Mouse (Mus musculus): Measurements from ENCODE around the gene Gm49368. TPM values are rescaled to one million over a fixed set of nuclear protein-coding genes. Genes with fewer than 3 reads are reported as not detected.
"Not testable (repeated sequence)": the region's sequence is repeated elsewhere in the genome, so short reads cannot be mapped to it uniquely, and the experiment has no call there.

Gene Gm49368
- under 1 TPM in 1 of 2 experiments, not detected in 1; 0.08 TPM for total RNA-seq (2021)
- long read RNA-seq, experiment 1, partial matches to known transcripts, result 0 of 2 reads
- long read RNA-seq, experiment 1, other reads (novel, unspliced or antisense), result 2 of 2 reads
- long read RNA-seq, experiment 2, partial matches to known transcripts, result 0 of 2 reads
- long read RNA-seq, experiment 2, other reads (novel, unspliced or antisense), result 2 of 2 reads

GRCm38 (mm10) chr7:128062456-128062855 is at the start of gene Gm49368, which contains the start of gene Itgam:
Gene Gm49368 (plus strand): TSS chr7:128062683.
Gene Itgam (plus strand): TSS chr7:128062640.
- DNase-seq (ENCODE audit: low spot score in 2 of 2), result no peak
- intact Hi-C loops (cut with DNase I), result no loop called here

- no peak for DNase-seq (ENCODE audit: low spot score in 2 of 2)
- intact Hi-C loops (cut with DNase I), result no loop called here
Observed at GRCm38 (mm10) chr7:128013116-128013515, 49.4 kb upstream of the Gm49368 start.

GRCm38 (mm10) chr7:128016134-128016533 is 46.3 kb upstream of the Gm49368 start:
- intact Hi-C loops (cut with DNase I), result not testable (repeated sequence)

GRCm38 (mm10) chr7:128016650-128017049 is 45.8 kb upstream of the Gm49368 start:
- no peak for DNase-seq (ENCODE audit: low spot score in 2 of 2)
- intact Hi-C loops (cut with DNase I), result no loop called here

More at GRCm38 (mm10) chr7:128016134-128016533, 46.3 kb upstream of the Gm49368 start:
- DNase-seq (ENCODE audit: low spot score in 2 of 2), result not testable (repeated sequence)

- DNase-seq (ENCODE audit: low spot score in 2 of 2), result no peak
- intact Hi-C loops (cut with DNase I), result no loop called here
Observed at GRCm38 (mm10) chr7:128018275-128018674, 44.2 kb upstream of the Gm49368 start.

- DNase-seq (ENCODE audit: low spot score in 2 of 2), result no peak
- intact Hi-C loops (cut with DNase I), result no loop called here
Observed at GRCm38 (mm10) chr7:128019187-128019586, 43.3 kb upstream of the Gm49368 start.

- intact Hi-C loops (cut with DNase I), result no loop called here
- no peak for DNase-seq (ENCODE audit: low spot score in 2 of 2)
Observed at GRCm38 (mm10) chr7:128022974-128023373, 39.5 kb upstream of the Gm49368 start.

GRCm38 (mm10) chr7:128023565-128023964 is 38.9 kb upstream of the Gm49368 start:
- intact Hi-C loops (cut with DNase I), result no loop called here
- no peak for DNase-seq (ENCODE audit: low spot score in 2 of 2)

- intact Hi-C loops (cut with DNase I), result no loop called here
- DNase-seq (ENCODE audit: low spot score in 2 of 2), result no peak
Observed at GRCm38 (mm10) chr7:128024364-128024763, 38.1 kb upstream of the Gm49368 start.

GRCm38 (mm10) chr7:128024932-128025331 is 37.6 kb upstream of the Gm49368 start:
- intact Hi-C loops (cut with DNase I), result no loop called here

GRCm38 (mm10) chr7:128025381-128025780 is 37.1 kb upstream of the Gm49368 start:
- intact Hi-C loops (cut with DNase I), result no loop called here

More at GRCm38 (mm10) chr7:128024932-128025331, 37.6 kb upstream of the Gm49368 start:
- DNase-seq (ENCODE audit: low spot score in 2 of 2), result no peak

GRCm38 (mm10) chr7:128031403-128031976 is 31.0 kb upstream of the Gm49368 start:
- DNase-seq (ENCODE audit: low spot score in 2 of 2), result no peak
- intact Hi-C loops (cut with DNase I), result no loop called here

More at GRCm38 (mm10) chr7:128025381-128025780, 37.1 kb upstream of the Gm49368 start:
- DNase-seq (ENCODE audit: low spot score in 2 of 2), result no peak

- no peak for DNase-seq (ENCODE audit: low spot score in 2 of 2)
- intact Hi-C loops (cut with DNase I), result no loop called here
Observed at GRCm38 (mm10) chr7:128032290-128032988, 30.0 kb upstream of the Gm49368 start.

GRCm38 (mm10) chr7:128032989-128033293 is 29.5 kb upstream of the Gm49368 start:
- intact Hi-C loops (cut with DNase I), result no loop called here
- no peak for DNase-seq (ENCODE audit: low spot score in 2 of 2)

- intact Hi-C loops (cut with DNase I), result no loop called here
- DNase-seq (ENCODE audit: low spot score in 2 of 2), result no peak
Observed at GRCm38 (mm10) chr7:128033616-128034015, 28.9 kb upstream of the Gm49368 start.

- DNase-seq (ENCODE audit: low spot score in 2 of 2); intact Hi-C loops (cut with DNase I): not testable (repeated sequence)
Observed at GRCm38 (mm10) chr7:128042161-128042820, 20.2 kb upstream of the Gm49368 start.

- no peak for DNase-seq (ENCODE audit: low spot score in 2 of 2)
- intact Hi-C loops (cut with DNase I), result no loop called here
Observed at GRCm38 (mm10) chr7:128044142-128044785, 18.2 kb upstream of the Gm49368 start.

GRCm38 (mm10) chr7:128045640-128046039 is 16.8 kb upstream of the Gm49368 start:
- DNase-seq (ENCODE audit: low spot score in 2 of 2), result no peak
- intact Hi-C loops (cut with DNase I), result no loop called here

- intact Hi-C loops (cut with DNase I), result no loop called here
- DNase-seq (ENCODE audit: low spot score in 2 of 2), result peak in 1 of 2 experiments; percentile 7
Observed at GRCm38 (mm10) chr7:128048819-128049218, 13.7 kb upstream of the Gm49368 start.

- intact Hi-C loops (cut with DNase I), result no loop called here
Observed at GRCm38 (mm10) chr7:128049254-128049653, 13.2 kb upstream of the Gm49368 start.

More at GRCm38 (mm10) chr7:128049254-128049653, 13.2 kb upstream of the Gm49368 start:
- no peak for DNase-seq (ENCODE audit: low spot score in 2 of 2)
